Mouse (Mus musculus): ENCODE results near the gene Cib4.

DNA sequence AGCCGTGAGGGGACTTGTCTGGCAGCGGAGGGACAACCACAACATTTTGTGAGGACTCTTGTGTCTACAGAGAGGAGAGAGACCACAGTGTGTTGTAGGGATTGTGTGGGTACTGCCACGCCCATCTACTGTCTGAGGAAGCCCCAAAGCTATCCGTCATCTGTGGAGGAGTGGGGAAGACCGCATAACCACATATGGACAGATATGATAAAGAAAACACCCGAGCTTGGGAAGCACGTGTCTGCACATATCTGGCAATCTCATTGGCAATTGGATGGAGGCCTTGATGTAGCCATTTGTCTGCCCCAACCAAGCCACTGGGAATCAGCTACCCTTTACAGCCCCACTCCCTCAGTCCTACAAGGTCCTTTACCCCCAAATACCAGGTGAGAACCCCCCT is 30.6 kb upstream of the Cib4 start:
- TF ChIP-seq POLR2A (IDR thresholded peaks at IDR 0.05; ENCODE audit: extremely low read depth, insufficient read depth, low read length) (no peak), CTCF (IDR thresholded peaks at IDR 0.05; ENCODE audit: extremely low read depth, insufficient read depth, low read length) (no peak)
